Mouse (Mus musculus) intestine, postnatal 0 days (tissue): ENCODE results near the gene A3galt2. TPM values are rescaled to one million over a fixed set of nuclear protein-coding genes. Genes with fewer than 3 reads are reported as not detected.

Experiments
- ATAC-seq: fragments of 200-750 bp; cut with Nextera tagmentation; 2 replicates; pipeline ENCODE4 v1.8.0; 2017; ENCODE audit warnings: mild to moderate bottlenecking, moderate TSS enrichment, moderate library complexity
- H3K27ac ChIP-seq: fragments of 300-500 bp; sonication (generic); 2 replicates; pipeline ENCODE4 v1.5.1; 2014; ENCODE audit warnings: mild to moderate bottlenecking, low read depth, low read length, moderate library complexity
- H3K27me3 ChIP-seq: fragments of 300-500 bp; sonication (generic); replicated peaks from 2 replicates; pipeline ENCODE4 v1.6.1; 2014; ENCODE audit warnings: low read length, mixed read lengths; ENCODE audit not compliant: control insufficient read depth, insufficient read depth
- H3K36me3 ChIP-seq: fragments of 300-500 bp; sonication (generic); 2 replicates; pipeline ENCODE4 v1.6.1; 2014; ENCODE audit warnings: mild to moderate bottlenecking, moderate library complexity; ENCODE audit not compliant: control insufficient read depth, insufficient read depth
- H3K4me1 ChIP-seq: fragments of 300-500 bp; sonication (generic); replicated peaks from 2 replicates; pipeline ENCODE4 v1.6.1; 2014; ENCODE audit warnings: antibody characterized with exemption, low read length, mixed read lengths; ENCODE audit not compliant: control insufficient read depth, insufficient read depth
- H3K4me2 ChIP-seq: fragments of 300-500 bp; sonication (generic); replicated peaks from 2 replicates; pipeline ENCODE4 v1.6.1; 2014; ENCODE audit warnings: low read depth, mild to moderate bottlenecking, moderate library complexity
- H3K4me3 ChIP-seq: fragments of 300-500 bp; sonication (generic); 2 replicates; pipeline ENCODE4 v1.5.1; 2014; ENCODE audit warnings: low read depth, low read length
- H3K9ac ChIP-seq: fragments of 300-500 bp; sonication (generic); 2 replicates; pipeline ENCODE4 v1.6.1; 2014; ENCODE audit warnings: mild to moderate bottlenecking, low read depth, low read length
- H3K9me3 ChIP-seq: fragments of 300-500 bp; sonication (generic); 2 replicates; pipeline ENCODE4 v1.6.1; 2016; ENCODE audit warnings: mixed run types; ENCODE audit not compliant: control insufficient read depth
- CTCF ChIP-seq: sonication (generic); IDR thresholded peaks from 2 replicates; pipeline ENCODE4 v1.5.1; 2016; ENCODE audit warnings: low read depth, mild to moderate bottlenecking, control low read depth, antibody characterized with exemption, moderate library complexity
- WGBS: fragments of 180-500 bp; shearing (Covaris S2); extraction: QIAGEN DNeasy Blood & Tissue Kit; methylation state at CpG from one replicate; pipeline ENCODE4 v1.1.7; 2014; 5-methylcytosine and 5-hydroxymethylcytosine counted together
- polyA plus RNA-seq: library from polyadenylated mRNA; unstranded; fragments of >200 nt; fragmentation: Nextera tagmentation; extraction: Ambion mirVana; gene quantifications from 2 replicates; pipeline ENCODE4 v1.2.1, GENCODE M21; 2015

The A3galt2 gene
- polyA plus RNA-seq, 1 experiment from 2014 or later, result not detected

GRCm38 (mm10) chr4:128784950-128785631 lies 29.9 kb downstream of the A3galt2 start:
- ATAC-seq, result no peak
- no peak overlapping the region for H3K4me3 ChIP-seq
- no peak overlapping the region for H3K9ac ChIP-seq
- no peaks in the 10 kb centered on the region for H3K27me3 ChIP-seq
- no peaks in the 10 kb centered on the region for H3K4me1 ChIP-seq
- 90% methylated on average over 15 of the region's 15 CpGs for WGBS
- no peak overlapping the region for H3K27ac ChIP-seq
- peaks cover 44% of the 10 kb centered on the region for H3K36me3 ChIP-seq
- TF ChIP-seq CTCF, result no peak
- H3K4me2 ChIP-seq, result no peak overlapping the region
- H3K9me3 ChIP-seq, result no peaks in the 10 kb centered on the region

DNA sequence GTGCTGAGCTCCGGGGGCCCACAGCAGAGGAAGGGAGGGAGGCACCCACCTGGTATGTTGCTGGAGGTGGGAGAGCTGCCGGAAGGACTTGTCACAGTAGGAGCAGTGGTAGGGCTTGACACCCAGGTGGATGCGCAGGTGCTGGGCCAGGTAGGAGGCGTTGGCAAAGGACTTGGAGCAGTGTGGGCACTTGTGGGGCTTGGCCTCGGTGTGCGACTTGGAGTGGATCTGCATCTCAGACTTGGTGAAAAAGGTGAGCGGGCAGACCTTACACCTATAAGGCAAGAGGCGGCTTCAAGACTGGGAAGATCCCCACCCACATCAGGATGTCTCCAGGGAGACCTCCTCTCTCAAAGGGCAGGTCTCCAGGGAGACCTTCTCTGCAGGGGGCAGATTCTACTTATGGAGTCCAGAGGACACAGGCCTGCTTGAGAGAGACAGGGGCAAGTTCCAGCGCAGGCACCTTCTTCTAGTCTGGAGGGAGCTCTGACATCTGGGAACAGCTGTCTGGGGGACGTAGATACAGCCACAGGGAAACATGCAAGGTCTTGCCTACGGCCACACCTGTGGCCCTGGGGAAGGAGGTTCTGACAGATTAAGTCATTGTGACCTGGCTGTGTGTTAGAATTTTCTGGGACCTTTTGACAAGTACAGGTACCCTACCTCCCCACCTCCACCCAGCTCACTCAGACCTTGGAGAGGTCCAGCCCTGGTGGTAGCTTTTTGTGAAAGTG lies 30.9 kb downstream of the A3galt2 start:
- no peak overlapping the region for H3K4me2 ChIP-seq
- no peak overlapping the region for H3K27ac ChIP-seq
- no peaks in the 10 kb centered on the region for H3K4me1 ChIP-seq
- TF ChIP-seq CTCF, result no peak
- H3K4me3 ChIP-seq, result no peak overlapping the region
- H3K36me3 ChIP-seq, result peaks cover 38% of the 10 kb centered on the region
- WGBS, result 98% methylated on average over 11 of the region's 11 CpGs
- ATAC-seq, result no peak
- H3K9me3 ChIP-seq, result no peaks in the 10 kb centered on the region
- no peaks in the 10 kb centered on the region for H3K27me3 ChIP-seq
- no peak overlapping the region for H3K9ac ChIP-seq

DNA sequence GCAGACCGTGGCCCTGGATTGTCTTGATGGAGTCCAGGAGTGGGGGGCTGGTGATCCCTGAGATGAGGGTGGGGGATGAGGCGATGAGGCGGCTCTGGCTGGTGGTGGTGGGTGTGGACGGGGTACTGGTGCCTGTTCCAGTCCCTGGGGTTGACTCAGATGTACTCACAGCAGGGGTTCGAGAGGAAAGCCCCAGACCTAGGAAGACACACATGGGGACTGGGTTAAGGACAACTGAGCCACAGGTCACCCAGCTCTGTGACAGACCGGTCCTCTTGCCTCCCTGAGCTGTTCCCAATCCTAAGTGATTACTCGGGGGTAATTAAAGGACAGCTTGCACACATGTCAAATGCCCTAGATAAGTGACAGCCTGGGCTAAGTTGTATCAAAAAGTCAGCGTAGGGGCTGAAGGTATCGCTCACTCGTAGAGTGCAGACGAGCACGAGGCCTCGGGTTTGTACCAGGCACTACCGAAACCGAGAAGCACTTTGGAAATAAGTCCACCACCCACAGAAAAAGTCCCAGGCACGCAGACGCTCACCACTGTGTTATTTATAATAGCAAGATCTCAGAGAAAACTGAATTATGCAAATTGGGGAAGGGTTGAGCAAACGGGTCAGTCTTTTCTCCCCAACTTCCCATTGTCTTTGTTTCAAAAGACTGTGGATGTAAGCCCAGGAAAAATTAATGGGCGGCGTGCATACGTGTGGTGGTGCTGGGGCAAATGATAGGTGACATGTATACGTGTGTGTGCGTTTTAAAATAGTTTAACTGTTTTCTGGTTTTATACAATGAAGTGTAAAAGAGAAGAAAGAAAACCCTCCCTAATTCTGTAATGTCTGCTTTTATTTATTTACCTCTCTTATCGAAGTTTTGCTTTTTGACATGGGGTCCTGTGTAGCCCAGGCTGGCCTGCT lies 32.1 kb downstream of the A3galt2 start:
- Histone ChIP-seq H3K4me2 (no peak overlapping the region), H3K4me3 (no peak overlapping the region), H3K9ac (no peak overlapping the region), H3K9me3 (no peaks in the 10 kb centered on the region), H3K36me3 (peaks cover 37% of the 10 kb centered on the region), H3K4me1 (no peaks in the 10 kb centered on the region), H3K27ac (no peak overlapping the region), H3K27me3 (no peaks in the 10 kb centered on the region)
- no peak for TF ChIP-seq CTCF
- no peak for ATAC-seq
- WGBS, result 90% methylated on average over 24 of the region's 24 CpGs

- Histone ChIP-seq H3K27me3 (no peaks in the 10 kb centered on the region), H3K4me1 (no peaks in the 10 kb centered on the region), H3K9ac (no peak overlapping the region), H3K4me2 (no peak overlapping the region), H3K9me3 (no peaks in the 10 kb centered on the region), H3K4me3 (no peak overlapping the region), H3K27ac (no peak overlapping the region), H3K36me3 (peaks cover 36% of the 10 kb centered on the region)
- 93% methylated on average over 4 of the region's 4 CpGs for WGBS
- no peak for ATAC-seq
- TF ChIP-seq CTCF, result no peak
These were observed 32.9 kb downstream of the A3galt2 start for GRCm38 (mm10) chr4:128788108-128788507.

DNA sequence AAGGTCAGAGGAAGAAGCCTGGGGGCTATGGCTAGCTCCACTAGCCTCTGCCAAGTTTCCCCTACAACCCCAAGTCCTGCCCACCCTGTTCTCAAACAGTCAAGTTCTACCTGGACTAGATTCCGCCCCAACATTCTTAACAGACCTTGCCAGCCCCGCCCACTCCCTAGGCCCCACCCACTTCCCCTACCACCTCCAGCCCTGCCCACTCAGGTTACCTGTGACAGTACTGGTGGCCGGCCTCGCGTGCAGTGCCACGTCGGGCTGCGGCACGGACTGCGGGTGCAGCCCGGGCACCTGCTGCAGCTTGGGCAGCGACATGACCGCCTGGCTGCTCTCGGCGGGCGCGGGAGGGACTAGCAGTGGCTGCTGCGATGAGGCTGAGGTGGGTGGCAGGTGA lies 34.5 kb downstream of the A3galt2 start:
- Histone ChIP-seq H3K9ac (peak overlapping the region; percentile 31; the same call in 1 of the 2 replicates), H3K4me3 (peak overlapping the region; percentile 24), H3K27me3 (no peaks in the 10 kb centered on the region), H3K4me2 (peak overlapping the region; percentile 69), H3K27ac (no peak overlapping the region), H3K36me3 (peaks cover 39% of the 10 kb centered on the region), H3K9me3 (no peaks in the 10 kb centered on the region), H3K4me1 (no peaks in the 10 kb centered on the region)
- TF ChIP-seq CTCF, result no peak
- 30% methylated on average over 18 of the region's 18 CpGs for WGBS
- ATAC-seq, result peak; percentile 82

DNA sequence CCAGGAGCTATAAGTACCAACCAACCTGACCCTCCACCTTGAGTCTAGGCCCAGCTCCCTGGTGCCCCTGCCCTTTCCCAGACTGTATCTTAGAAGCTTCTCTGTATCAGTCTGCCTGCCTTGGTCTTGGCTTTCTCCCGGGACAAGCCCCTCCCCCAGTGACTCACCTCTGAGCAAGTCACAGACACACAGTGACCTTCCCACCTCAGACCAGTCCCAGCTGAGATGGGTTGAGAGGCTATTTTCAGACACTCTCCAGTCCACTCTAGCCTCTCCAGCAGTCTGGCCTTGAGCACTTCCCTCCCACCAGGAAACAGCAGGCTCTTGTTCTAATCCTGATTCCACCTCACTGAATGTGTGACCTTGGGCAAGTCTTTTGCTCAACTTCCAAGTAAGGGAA lies 38.5 kb downstream of the A3galt2 start:
- ATAC-seq, result no peak

More for the DNA sequence above, 38.5 kb downstream of the A3galt2 start:
- H3K36me3 ChIP-seq, result peaks cover 7% of the 10 kb centered on the region; the same call in 1 of the 2 replicates
- no peaks in the 10 kb centered on the region for H3K9me3 ChIP-seq
- TF ChIP-seq CTCF, result no peak
- 0 out of 2 replicates have a peak, but pooled peaks cover 2% of the 10 kb centered on the region for H3K4me1 ChIP-seq
- no peak overlapping the region for H3K4me3 ChIP-seq
- 19% methylated on average over 1 of the region's 1 CpGs for WGBS
- no peak overlapping the region for H3K9ac ChIP-seq
- no peaks in the 10 kb centered on the region for H3K27me3 ChIP-seq
- no peak overlapping the region for H3K27ac ChIP-seq
- no peak overlapping the region for H3K4me2 ChIP-seq
